Mouse (Mus musculus) neutrophil, adult 59 days (primary cell): ENCODE results near the gene Aqp9. TPM values are rescaled to one million over a fixed set of nuclear protein-coding genes. Genes with fewer than 3 reads are reported as not detected.

Experiments used
- total RNA-seq, 2 experiments: library from RNA; stranded (reverse); gene quantifications; 1 replicate in 1 of 2; 2 replicates in 1 of 2; pipeline ENCODE4 v1.2.4; 2023

Aqp9 gene
- total RNA-seq, result 10 to 100 TPM; 31.3 to 36.6 TPM

DNA sequence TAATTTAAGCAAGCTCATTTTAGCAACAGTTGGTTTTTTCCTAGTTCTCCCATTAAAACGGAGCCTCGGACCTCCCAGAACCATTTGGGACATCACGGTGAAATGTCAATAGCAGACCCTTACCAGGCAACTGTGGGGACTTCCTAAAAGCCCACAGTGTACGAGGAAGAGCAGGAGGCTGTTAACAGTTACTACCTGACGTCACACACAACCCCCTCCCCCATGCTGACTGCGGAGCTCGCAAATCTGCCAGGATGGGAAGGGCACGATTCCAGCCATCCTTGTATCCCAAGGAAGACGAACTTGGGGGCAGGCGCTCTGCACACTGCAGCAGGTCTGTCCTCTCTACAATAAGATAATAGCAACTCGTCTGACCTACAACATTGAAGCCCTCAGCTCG lies at the start of gene Aqp9:
TSS of gene Aqp9 (minus strand) at position 172 of the 400 bp plus-strand sequence.

DNA sequence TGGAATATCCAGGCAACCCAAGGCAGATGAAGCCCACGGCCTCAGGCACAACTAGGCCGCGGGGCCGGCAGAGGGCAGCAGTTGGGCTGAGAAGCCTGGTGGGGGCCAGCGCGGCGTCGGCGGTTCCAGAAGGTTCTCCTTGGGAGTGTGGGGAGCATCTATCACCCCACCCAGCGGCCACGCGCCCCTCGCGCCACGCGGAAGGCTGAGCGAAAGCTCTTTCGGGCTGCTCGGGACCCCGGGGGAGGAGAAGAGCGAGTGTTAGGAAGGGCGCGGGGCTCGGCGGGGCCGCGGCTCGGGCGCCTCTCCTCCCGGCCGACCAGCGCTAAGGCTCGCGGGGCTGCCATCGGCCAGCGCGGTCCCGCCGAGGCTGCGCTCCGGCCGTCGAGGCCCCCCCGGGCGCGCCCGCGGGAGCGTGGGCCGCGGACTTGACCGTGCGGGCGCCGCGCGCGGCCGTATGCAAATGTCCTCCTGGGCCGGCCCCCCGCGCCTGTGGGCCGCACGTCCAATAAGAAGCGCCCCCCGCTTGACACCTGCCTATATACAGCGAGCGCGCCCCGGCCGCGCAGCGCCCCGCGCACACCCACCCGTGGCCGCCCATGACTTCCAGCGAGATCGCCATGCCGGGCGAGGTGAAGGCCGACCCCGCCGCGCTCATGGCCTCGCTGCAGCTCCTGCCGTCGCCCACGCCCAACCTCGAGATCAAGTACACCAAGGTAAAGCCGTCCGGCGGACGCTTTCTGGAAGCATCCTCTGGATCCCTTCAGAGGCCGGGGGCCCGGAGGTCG lies 47.0 kb upstream of the Aqp9 start, which contains the start of gene Aldh1a2:
TSS of gene Aldh1a2 (plus strand) at position 542 of the 788 bp plus-strand sequence.

Other genes with a start within 250 kb of the Aqp9 start
- gene Lipc, start 216.5 kb downstream of the Aqp9 start, total RNA-seq, result under 1 TPM in 1 of 2 experiments, not detected in 1; 0.73 TPM
- under 1 TPM; 0.15 to 0.24 TPM for gene Aldh1a2, start 47.1 kb upstream of the Aqp9 start, total RNA-seq